Mouse (Mus musculus) CH12.LX (cell line): ENCODE results near the gene Ttll5. TPM values are rescaled to one million over a fixed set of nuclear protein-coding genes. Genes with fewer than 3 reads are reported as not detected.

Experiments
- DNase-seq: peaks from one replicate; pipeline ENCODE4 v3.0.0-alpha.2; 2013; ENCODE audit errors: extremely low read depth
- H3K27ac ChIP-seq: 2 replicates; pipeline ENCODE4 v1.5.1; 2012; ENCODE audit warnings: low read depth, mild to moderate bottlenecking, control low read depth, moderate library complexity; ENCODE audit not compliant: insufficient read depth
- H3K27me3 ChIP-seq: replicated peaks from 2 replicates; pipeline ENCODE3; 2012; ENCODE audit warnings: inconsistent platforms
- H3K36me3 ChIP-seq, 2 experiments: replicated peaks in 1 of 2; 2 replicates each; pipeline versions ENCODE3 to v1.6.1; 2012; ENCODE audit warnings: inconsistent platforms in 1 of 2, low read length in 1 of 2, mild to moderate bottlenecking in 1 of 2, mixed read lengths in 1 of 2, moderate library complexity in 1 of 2; ENCODE audit not compliant: control insufficient read depth in 1 of 2, insufficient read depth in 1 of 2
- H3K4me1 ChIP-seq, 2 experiments: 2 replicates each; pipeline ENCODE4 v1.6.1; 2012; ENCODE audit warnings: inconsistent platforms in 1 of 2, moderate library complexity in 1 of 2; ENCODE audit not compliant: insufficient read depth in 2 of 2, control insufficient read depth in 1 of 2
- H3K4me2 ChIP-seq: 2 replicates; pipeline ENCODE4 v1.6.1; 2012; ENCODE audit warnings: low read depth, mild to moderate bottlenecking, control low read depth; ENCODE audit not compliant: poor library complexity, insufficient read depth, severe bottlenecking
- H3K4me3 ChIP-seq, 3 experiments: fragments of 150-350 bp in 1 of 3; sonication (generic) in 1 of 3; replicated peaks in 1 of 3; 2 replicates each; pipeline versions ENCODE3 to v1.5.1; 2011 to 2012; ENCODE audit warnings: low read depth in 2 of 3, low read length in 2 of 3, mild to moderate bottlenecking in 2 of 3, moderate library complexity in 2 of 3, control low read depth in 1 of 3, improper control_type of control experiment in 1 of 3, inconsistent platforms in 1 of 3, mixed read lengths in 1 of 3; ENCODE audit not compliant: poor library complexity in 1 of 3
- H3K79me2 ChIP-seq: replicated peaks from 2 replicates; pipeline ENCODE4 v1.6.1; 2012; ENCODE audit warnings: mild to moderate bottlenecking, moderate library complexity; ENCODE audit not compliant: control insufficient read depth, poor library complexity, insufficient read depth, severe bottlenecking; ENCODE audit errors: extremely low read depth
- H3K9ac ChIP-seq: 2 replicates; pipeline ENCODE4 v1.6.1; 2012; ENCODE audit warnings: low read depth, mild to moderate bottlenecking, control low read depth, moderate library complexity; ENCODE audit not compliant: insufficient read depth
- H3K9me3 ChIP-seq: replicated peaks from 2 replicates; pipeline ENCODE3; 2012; ENCODE audit warnings: low read length, inconsistent platforms, mixed read lengths
- CHD1 ChIP-seq: IDR thresholded peaks from 2 replicates; pipeline ENCODE4 v1.6.1; 2012; ENCODE audit warnings: low read depth, low read length, improper control_type of control experiment, inconsistent platforms
- CHD2 ChIP-seq: IDR thresholded peaks from 2 replicates; pipeline ENCODE4 v1.6.1; 2011; ENCODE audit warnings: low read length, improper control_type of control experiment
- CTCF ChIP-seq, 2 experiments: IDR thresholded peaks in 1 of 2; conservative IDR thresholded peaks in 1 of 2; 2 replicates each; pipeline ENCODE4 v1.5.1; 2011 to 2012; ENCODE audit warnings: low read depth in 2 of 2, low read length in 2 of 2, improper control_type of control experiment in 1 of 2, inconsistent platforms in 1 of 2, mild to moderate bottlenecking in 1 of 2, moderate library complexity in 1 of 2
- E2F4 ChIP-seq: IDR thresholded peaks from 2 replicates; pipeline ENCODE4 v1.6.1; 2011; ENCODE audit warnings: low read depth, low read length, improper control_type of control experiment; ENCODE audit not compliant: insufficient replicate concordance
- ELF1 ChIP-seq: IDR thresholded peaks from 2 replicates; pipeline ENCODE4 v1.6.1; 2014; ENCODE audit warnings: low read depth, mild to moderate bottlenecking, inconsistent platforms, low read length, improper control_type of control experiment
- EP300 ChIP-seq: IDR thresholded peaks from 2 replicates; pipeline ENCODE4 v1.6.1; 2011; ENCODE audit warnings: low read length, improper control_type of control experiment
- HCFC1 ChIP-seq: IDR thresholded peaks from 2 replicates; pipeline ENCODE4 v1.6.1; 2012; ENCODE audit warnings: low read depth, mild to moderate bottlenecking, inconsistent platforms, low read length, improper control_type of control experiment
- IRF4 ChIP-seq: IDR thresholded peaks from 2 replicates; pipeline ENCODE4 v1.6.1; 2014; ENCODE audit warnings: low read depth, mild to moderate bottlenecking, inconsistent platforms, low read length, improper control_type of control experiment
- JUN ChIP-seq: IDR thresholded peaks from 2 replicates; pipeline ENCODE4 v1.6.1; 2011; ENCODE audit warnings: low read depth, mild to moderate bottlenecking, low read length, improper control_type of control experiment, moderate library complexity; ENCODE audit not compliant: insufficient read depth
- JUND ChIP-seq: conservative IDR thresholded peaks from 2 replicates; pipeline ENCODE4 v1.6.1; 2011; ENCODE audit warnings: low read depth, low read length, improper control_type of control experiment
- KAT2A ChIP-seq: IDR thresholded peaks from 2 replicates; pipeline ENCODE4 v1.6.1; 2012; ENCODE audit warnings: low read length, improper control_type of control experiment, inconsistent platforms; ENCODE audit not compliant: insufficient replicate concordance
- MAX ChIP-seq: IDR thresholded peaks from 2 replicates; pipeline ENCODE4 v1.6.1; 2011; ENCODE audit warnings: low read length, improper control_type of control experiment
- MEF2A ChIP-seq: IDR thresholded peaks from 2 replicates; pipeline ENCODE4 v1.6.1; 2014; ENCODE audit warnings: low read depth, mild to moderate bottlenecking, inconsistent platforms, low read length, improper control_type of control experiment, borderline replicate concordance
- MYC ChIP-seq: IDR thresholded peaks from 2 replicates; pipeline ENCODE4 v1.6.1; 2011; ENCODE audit warnings: low read depth, mild to moderate bottlenecking, improper control_type of control experiment, low read length
- NRF1 ChIP-seq: IDR thresholded peaks from 2 replicates; pipeline ENCODE4 v1.6.1; 2014; ENCODE audit warnings: low read depth, mild to moderate bottlenecking, inconsistent platforms, low read length, improper control_type of control experiment, moderate library complexity
- POLR2A ChIP-seq: IDR thresholded peaks from 2 replicates; pipeline ENCODE4 v1.6.1; 2011; ENCODE audit warnings: low read depth, mild to moderate bottlenecking, improper control_type of control experiment, low read length
- POLR2AphosphoS2 ChIP-seq: IDR thresholded peaks from 2 replicates; pipeline ENCODE4 v1.6.1; 2011; ENCODE audit warnings: low read depth, low read length, improper control_type of control experiment
- RAD21 ChIP-seq: IDR thresholded peaks from 2 replicates; pipeline ENCODE4 v1.6.1; 2011; ENCODE audit warnings: low read depth, mild to moderate bottlenecking, low read length, improper control_type of control experiment, moderate library complexity
- SMC3 ChIP-seq: IDR thresholded peaks from 2 replicates; pipeline ENCODE4 v1.6.1; 2011; ENCODE audit warnings: low read depth, low read length, improper control_type of control experiment
- TBP ChIP-seq: conservative IDR thresholded peaks from 2 replicates; pipeline ENCODE4 v1.6.1; 2011; ENCODE audit warnings: low read depth, low read length, improper control_type of control experiment
- TCF12 ChIP-seq: IDR thresholded peaks from 2 replicates; pipeline ENCODE4 v1.6.1; 2014; ENCODE audit warnings: low read depth, mild to moderate bottlenecking, inconsistent platforms, low read length, improper control_type of control experiment
- UBTF ChIP-seq: IDR thresholded peaks from 2 replicates; pipeline ENCODE4 v1.6.1; 2012; ENCODE audit warnings: low read depth, mild to moderate bottlenecking, inconsistent platforms, low read length, improper control_type of control experiment, moderate library complexity
- USF1 ChIP-seq: IDR thresholded peaks from 2 replicates; pipeline ENCODE4 v1.6.1; 2014; ENCODE audit warnings: low read depth, mild to moderate bottlenecking, inconsistent platforms, low read length, improper control_type of control experiment
- USF2 ChIP-seq: conservative IDR thresholded peaks from 2 replicates; pipeline ENCODE4 v1.6.1; 2011; ENCODE audit warnings: low read depth, low read length, improper control_type of control experiment
- ZMIZ1 ChIP-seq: IDR thresholded peaks from 2 replicates; pipeline ENCODE4 v1.6.1; 2012; ENCODE audit warnings: low read depth, mild to moderate bottlenecking, inconsistent platforms, low read length, improper control_type of control experiment
- ZNF384 ChIP-seq: IDR thresholded peaks from 2 replicates; pipeline ENCODE4 v1.6.1; 2012; ENCODE audit warnings: low read depth, low read length, improper control_type of control experiment, inconsistent platforms
- dilution Hi-C: fragments of 300-500 bp; cut with MboI; formaldehyde crosslinking; loops from 2 replicates; pipeline ENCODE4 v1.14.3; 2020; ENCODE audit warnings: low sequenced_read_pairs; ENCODE audit not compliant: extremely low pct_unique_long_range_greater_than_20kb, extremely low pct_ligation_motif_present
- in situ Hi-C: fragments of 300-500 bp; cut with MboI; formaldehyde crosslinking; loops from 3 replicates; pipeline ENCODE4 v1.14.3; 2019; ENCODE audit warnings: low sequenced_read_pairs, low pct_ligation_motif_present, low pct_unique_long_range_greater_than_20kb, mixed read lengths
- polyA plus RNA-seq: library from polyadenylated mRNA; unstranded; fragments of >175 nt; gene quantifications from 2 replicates; pipeline ENCODE4 v1.2.1, GENCODE M21; 2012; ENCODE audit warnings: low read depth; ENCODE audit not compliant: insufficient read length
- total RNA-seq, 2 experiments: library from RNA; depleted of rRNA; stranded (reverse); fragments of 300-350 nt in 1 of 2; fragments of >200 nt in 1 of 2; gene quantifications; 2 replicates each; pipeline ENCODE4 v1.2.3; 2012 to 2014

Gene Ttll5
- total and polyA plus RNA-seq, 3 experiments, result 5.7 to 14.0 (median 8.7) TPM

DNA sequence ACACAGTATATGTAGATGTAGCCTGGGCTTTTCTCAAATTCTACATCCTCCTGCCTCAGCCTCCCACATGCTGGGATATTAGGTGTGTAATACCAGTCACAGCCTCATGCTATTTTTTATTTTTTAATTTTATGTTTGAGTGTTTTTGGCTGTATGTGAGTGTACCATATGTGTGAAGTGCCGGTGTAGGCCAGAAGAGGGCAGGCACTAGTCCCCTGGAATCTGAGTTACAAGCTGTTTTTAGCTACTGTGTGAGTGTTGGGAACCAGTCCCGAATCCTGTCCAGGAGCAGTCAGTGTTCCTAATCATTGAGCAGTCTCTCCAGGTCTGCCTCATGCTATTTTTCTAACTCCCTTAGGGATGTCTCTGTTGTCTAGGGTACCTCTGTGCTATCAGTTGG lies 13.3 kb downstream of the Ttll5 start:
- Histone ChIP-seq H3K4me3 (no peak overlapping the region), H3K27ac (no peak overlapping the region), H3K36me3 (peaks cover 0 to 48% of the 10 kb centered on the region in 2 experiments), H3K79me2 (no peaks in the 10 kb centered on the region), H3K4me1 (no peaks in the 10 kb centered on the region), H3K27me3 (no peaks in the 10 kb centered on the region), H3K9ac (no peak overlapping the region), H3K9me3 (no peaks in the 10 kb centered on the region)
- no peak for DNase-seq
- in situ Hi-C loops (no loop called here), dilution Hi-C loops (no loop called here)
- TF ChIP-seq E2F4, result no peak
- no peak for TF ChIP-seq TCF12
- TF ChIP-seq ZNF384, result no peak
- no peak for TF ChIP-seq NRF1
- no peak for TF ChIP-seq SMC3
- TF ChIP-seq MEF2A, result no peak
- no peak for TF ChIP-seq JUND
- TF ChIP-seq JUN, result no peak
- no peak for TF ChIP-seq MYC
- TF ChIP-seq, all 38 proteins: peak for 0
- no peak overlapping the region for H3K4me2 ChIP-seq

DNA sequence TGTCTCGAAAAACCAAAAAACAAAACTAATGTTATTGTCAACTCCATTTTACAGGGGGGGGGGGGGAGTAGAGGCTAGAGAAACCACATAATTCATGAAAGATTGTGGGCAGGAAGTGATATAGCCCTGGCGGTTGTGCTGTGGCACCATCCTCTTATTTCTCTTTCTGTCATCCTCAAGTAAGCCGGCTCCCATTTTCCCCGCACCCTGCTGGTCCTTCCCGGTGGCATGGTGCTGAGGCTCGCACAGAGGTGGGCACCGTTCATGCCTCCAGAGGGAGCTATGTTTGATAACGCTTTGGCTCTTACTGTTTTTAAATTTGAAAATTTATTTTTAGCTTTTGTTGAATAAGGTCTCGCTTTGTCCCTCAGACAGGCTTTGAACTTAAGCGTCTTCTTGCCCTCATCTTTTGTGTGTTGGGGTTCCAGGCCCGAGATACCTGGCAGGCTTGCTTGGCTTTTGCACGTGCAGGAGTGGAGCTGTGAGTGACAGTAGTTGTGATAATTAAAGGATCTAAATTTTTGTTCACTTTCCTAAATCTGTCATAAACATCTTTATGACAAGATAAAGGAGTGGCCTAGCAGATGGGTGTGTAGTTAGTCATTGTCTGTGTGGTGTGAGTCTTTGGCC lies 15.0 kb downstream of the Ttll5 start:
- no peak overlapping the region for H3K4me2 ChIP-seq
- H3K27me3 ChIP-seq, result no peaks in the 10 kb centered on the region
- no peak overlapping the region for H3K9ac ChIP-seq
- H3K9me3 ChIP-seq, result no peaks in the 10 kb centered on the region
- in situ Hi-C loops, result no loop called here
- dilution Hi-C loops, result no loop called here
- H3K27ac ChIP-seq, result no peak overlapping the region
- peaks cover 3 to 55% of the 10 kb centered on the region in 2 experiments for H3K36me3 ChIP-seq
- no peaks in the 10 kb centered on the region for H3K79me2 ChIP-seq
- DNase-seq, result no peak
- TF ChIP-seq IRF4, result no peak
- TF ChIP-seq POLR2AphosphoS2, result no peak
- TF ChIP-seq ZMIZ1, result no peak
- no peak for TF ChIP-seq CTCF (conservative IDR thresholded peaks at IDR 0.05 in 1 of 2, IDR thresholded peaks at IDR 0.05 in 1 of 2; ENCODE audit: low read depth in 2 of 2, low read length in 2 of 2)
- no peak for TF ChIP-seq TBP
- no peak for TF ChIP-seq KAT2A
- TF ChIP-seq NRF1, result no peak
- TF ChIP-seq CHD1, result no peak
- no peak for TF ChIP-seq RAD21
- TF ChIP-seq MYC, result no peak
- TF ChIP-seq MAX, result no peak
- TF ChIP-seq E2F4, result no peak
- no peak for TF ChIP-seq USF2
- TF ChIP-seq ELF1, result no peak
- TF ChIP-seq CHD2, result no peak
- TF ChIP-seq UBTF, result no peak
- TF ChIP-seq POLR2A, result no peak
- no peak for TF ChIP-seq EP300
- TF ChIP-seq USF1, result no peak
- TF ChIP-seq HCFC1, result no peak
- no peak overlapping the region for H3K4me3 ChIP-seq
- no peaks in the 10 kb centered on the region for H3K4me1 ChIP-seq
